Mouse (Mus musculus): ENCODE results near the gene Gm45799.
A peak's percentile ranks its signal among the peaks of the same experiment; 100 is the strongest.

Gm45799 gene

DNA sequence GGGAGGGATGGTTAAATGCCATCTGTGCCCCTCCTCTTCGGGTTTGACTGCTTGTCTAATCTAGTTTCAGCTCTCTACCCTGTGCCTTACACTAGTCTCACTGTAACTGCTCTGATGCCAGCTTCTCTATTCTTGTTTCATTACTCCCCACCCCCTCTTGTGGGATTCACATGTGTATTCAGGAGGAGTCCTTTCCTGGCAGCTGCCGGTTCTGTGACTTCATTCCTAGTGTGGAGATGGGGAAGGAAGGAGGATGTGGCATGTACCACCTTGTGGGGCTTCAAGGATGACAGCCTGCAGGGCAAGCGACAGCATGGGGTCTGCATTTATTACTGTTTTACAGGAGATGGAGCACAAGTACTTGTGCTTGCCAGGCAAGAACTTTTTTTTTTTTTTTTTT, 1.6 kb downstream of the Gm45799 start:
- DNase-seq (ENCODE audit: low spot score) = no peak

- peak; percentile 84 for DNase-seq (ENCODE audit: low spot score)
Measured at GRCm38 (mm10) chr7:105650639-105651435, 10.5 kb downstream of the Gm45799 start, which contains the start of gene Dnhd1. Dnhd1 (plus strand) TSS chr7:105650827.

GRCm38 (mm10) chr7:105685541-105686197, 45.3 kb downstream of the Gm45799 start:
- DNase-seq (ENCODE audit: low spot score) = no peak

GRCm38 (mm10) chr7:105690875-105691274, 50.5 kb downstream of the Gm45799 start:
- DNase-seq (ENCODE audit: low spot score) = no peak

- DNase-seq (ENCODE audit: low spot score) = no peak
Measured at GRCm38 (mm10) chr7:105703184-105703583, 62.8 kb downstream of the Gm45799 start.

GRCm38 (mm10) chr7:105703816-105704215, 63.5 kb downstream of the Gm45799 start:
- DNase-seq (ENCODE audit: low spot score) = no peak

- no peak for DNase-seq (ENCODE audit: low spot score)
Measured at GRCm38 (mm10) chr7:105708733-105709132, 68.4 kb downstream of the Gm45799 start.

- DNase-seq (ENCODE audit: low spot score) = no peak
Measured at GRCm38 (mm10) chr7:105715366-105715765, 75.0 kb downstream of the Gm45799 start.

DNA sequence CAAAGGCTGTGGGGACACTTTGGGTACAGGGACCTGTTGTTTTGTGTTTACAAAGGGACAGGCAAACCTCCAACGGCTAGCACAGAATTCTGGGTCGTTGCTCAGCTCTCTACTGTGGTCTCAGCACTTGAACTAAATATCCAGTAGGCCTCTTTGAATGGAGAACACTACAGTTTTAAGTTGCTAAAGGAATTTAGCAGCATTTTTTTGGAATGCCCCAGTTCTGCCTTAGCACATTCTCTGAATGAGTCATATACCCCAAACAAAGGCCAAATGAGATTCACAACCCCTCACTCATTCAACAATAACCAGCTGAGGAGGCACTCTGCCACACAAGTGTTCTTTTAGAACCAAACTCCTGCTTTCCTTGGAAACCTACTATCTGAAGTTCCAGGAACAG, 81.6 kb downstream of the Gm45799 start:
- DNase-seq (ENCODE audit: low spot score) = no peak

DNA sequence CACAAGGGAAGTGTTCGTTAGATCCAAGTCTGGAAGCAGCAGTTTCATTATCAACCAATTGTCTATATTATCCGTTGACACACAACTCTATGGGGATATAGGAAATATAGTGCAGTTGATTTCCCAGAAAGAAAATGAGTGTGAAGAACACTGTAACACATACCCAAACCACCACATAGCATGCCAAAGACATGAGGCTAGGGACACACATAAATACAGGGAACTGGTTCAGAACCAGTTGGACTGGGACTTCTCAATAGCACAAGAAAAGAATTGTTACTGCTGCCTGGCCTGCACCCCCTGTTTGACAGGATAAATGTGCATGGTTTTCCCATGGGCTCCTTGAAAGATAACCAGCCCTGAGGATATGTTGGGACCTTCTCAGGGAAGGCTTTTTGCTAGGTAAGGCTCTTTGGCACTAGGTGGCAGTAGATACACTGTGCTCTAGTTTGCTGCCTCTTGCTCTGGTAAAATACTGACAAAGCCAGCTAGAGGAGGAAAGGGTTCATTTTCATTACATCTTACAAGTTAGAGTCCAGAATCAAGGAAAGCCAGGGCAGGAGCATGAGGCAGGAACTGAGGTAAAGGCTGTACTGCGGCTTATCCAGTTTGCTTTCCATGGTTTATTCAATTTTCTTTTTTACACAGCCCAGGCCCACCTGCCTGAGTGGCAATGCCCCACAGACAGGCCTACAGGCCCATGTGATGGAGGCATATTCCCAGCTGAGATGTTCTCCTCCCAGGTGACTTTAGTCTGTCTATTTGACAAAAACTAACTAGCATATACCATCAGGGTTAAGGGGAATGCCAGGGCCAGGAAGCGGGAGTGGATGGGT, 86.0 kb downstream of the Gm45799 start:
- DNase-seq (ENCODE audit: low spot score) = no peak

DNA sequence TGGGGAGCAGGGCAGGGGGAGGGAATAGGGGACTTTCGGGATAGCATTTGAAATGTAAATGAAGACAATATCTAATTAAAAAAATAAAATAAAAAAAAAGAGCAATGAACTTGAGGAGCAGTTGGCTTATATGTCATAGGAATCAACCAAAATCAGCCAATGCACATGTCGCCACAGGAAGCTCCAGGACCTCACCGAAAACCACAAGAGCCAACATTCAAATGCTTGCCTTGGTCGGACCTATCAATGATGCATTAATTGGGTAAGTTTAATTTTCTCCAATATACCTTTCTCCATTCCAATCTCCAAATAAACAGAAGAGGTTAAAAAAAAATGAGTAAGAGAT, 86.6 kb downstream of the Gm45799 start:
- DNase-seq (ENCODE audit: low spot score) = no peak

DNA sequence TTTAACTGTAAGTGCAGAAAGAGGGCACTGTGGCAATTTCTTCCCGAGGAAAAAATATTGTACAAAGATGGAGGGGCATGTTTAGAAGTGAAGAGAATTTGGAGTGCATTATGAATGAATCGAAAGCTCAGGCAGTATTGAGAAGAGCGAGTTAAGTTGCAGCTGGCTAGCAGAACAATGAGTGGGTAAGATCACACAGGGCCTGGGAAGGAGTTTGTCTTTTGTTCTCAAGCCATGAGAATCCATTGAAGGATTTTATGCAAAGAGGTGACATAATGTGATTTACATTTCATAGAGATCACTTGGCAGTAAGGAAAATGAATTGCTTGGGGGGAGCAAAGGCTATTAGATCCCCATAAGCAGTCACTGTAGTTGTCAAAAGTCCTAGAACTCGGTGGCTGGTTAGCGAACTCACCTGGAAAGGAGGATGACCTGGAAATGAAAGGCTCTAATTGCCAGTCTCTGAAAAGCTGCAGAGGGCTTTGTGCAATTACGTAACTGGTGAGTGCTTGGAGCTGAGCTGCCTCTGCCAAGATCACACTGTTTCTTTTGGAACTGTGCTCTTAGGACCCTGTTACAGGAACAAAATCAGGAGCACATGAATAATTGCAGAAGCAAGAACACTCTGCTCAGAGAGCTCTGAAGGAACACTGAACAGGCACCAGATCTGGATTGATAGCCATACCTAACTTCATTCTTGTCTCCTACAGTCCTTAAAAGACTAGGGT, 88.5 kb downstream of the Gm45799 start:
- DNase-seq (ENCODE audit: low spot score) = no peak

DNA sequence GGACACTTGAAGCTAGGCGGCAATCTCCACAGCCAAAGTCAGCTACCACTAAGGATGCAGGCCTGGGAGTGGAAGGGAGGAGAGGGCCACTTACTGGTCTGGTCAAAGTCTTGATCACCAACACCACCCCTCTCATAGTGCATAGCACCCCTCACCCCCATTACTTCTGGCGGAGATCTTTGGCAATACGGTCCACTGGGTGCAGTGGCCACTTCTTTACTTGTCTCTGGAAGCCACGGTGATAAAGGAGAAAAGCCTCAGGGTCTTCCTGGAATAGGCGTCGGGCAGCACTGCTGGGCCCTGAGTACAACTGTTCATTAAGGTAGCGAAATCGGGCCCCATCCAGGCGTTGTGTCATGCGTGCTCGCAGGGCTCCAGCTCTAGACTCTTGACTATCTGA, 93.5 kb downstream of the Gm45799 start:
- DNase-seq (ENCODE audit: low spot score) = no peak

All from yolk sac, embryonic 10.5 days (tissue).